Mouse (Mus musculus): ENCODE data around the gene Agr3. TPM values are rescaled to one million over a fixed set of nuclear protein-coding genes. Genes with fewer than 3 reads are reported as not detected.

Gene Agr3
- total RNA-seq (2021) = not detected

GRCm38 (mm10) chr12:35925402-35925801 lies at the start of gene Agr3:
Agr3 (plus strand) TSS chr12:35925620.
- intact Hi-C loops (cut with DNase I) = no loop called here
- DNase-seq (ENCODE audit: low spot score in 2 of 2) = no peak

GRCm38 (mm10) chr12:35884892-35885558 lies 40.4 kb upstream of the Agr3 start:
- intact Hi-C loops (cut with DNase I) = no loop called here
- DNase-seq (ENCODE audit: low spot score in 2 of 2) = peak; percentile 15 to 33

- intact Hi-C loops (cut with DNase I) = no loop called here
- DNase-seq (ENCODE audit: low spot score in 2 of 2) = no peak
Measured at GRCm38 (mm10) chr12:35889383-35889782, 36.0 kb upstream of the Agr3 start.

- no peak for DNase-seq (ENCODE audit: low spot score in 2 of 2)
- intact Hi-C loops (cut with DNase I) = loop anchor here (10.0 kb wide), 2 partner anchors 104 to 324 kb away; partner anchors contain the start of gene Agr2
Measured at GRCm38 (mm10) chr12:35890756-35891155, 34.7 kb upstream of the Agr3 start.

- intact Hi-C loops (cut with DNase I) = loop anchor here (10.0 kb wide), 2 partner anchors 100 to 320 kb away; partner anchors contain the start of gene Agr2
- DNase-seq (ENCODE audit: low spot score in 2 of 2) = no peak
Measured at GRCm38 (mm10) chr12:35894304-35894900, 31.0 kb upstream of the Agr3 start.

GRCm38 (mm10) chr12:35895875-35896763 lies 29.3 kb upstream of the Agr3 start:
- intact Hi-C loops (cut with DNase I) = loop anchor here (5.0 to 10.0 kb wide), 4 partner anchors 99 to 319 kb away; partner anchors contain the start of genes Agr2, Ankmy2 and Bzw2
- DNase-seq (ENCODE audit: low spot score in 2 of 2) = peak; percentile 33 to 52

GRCm38 (mm10) chr12:35896764-35897282 lies 28.6 kb upstream of the Agr3 start:
- intact Hi-C loops (cut with DNase I) = loop anchor here (5.0 to 10.0 kb wide), 4 partner anchors 98 to 318 kb away; partner anchors contain the start of genes Agr2, Ankmy2 and Bzw2
- no peak for DNase-seq (ENCODE audit: low spot score in 2 of 2)

- intact Hi-C loops (cut with DNase I) = no loop called here
- DNase-seq (ENCODE audit: low spot score in 2 of 2) = no peak
Measured at GRCm38 (mm10) chr12:35910632-35911031, 14.8 kb upstream of the Agr3 start.

GRCm38 (mm10) chr12:35915813-35916212 lies 9.6 kb upstream of the Agr3 start:
- intact Hi-C loops (cut with DNase I) = no loop called here
- DNase-seq (ENCODE audit: low spot score in 2 of 2) = no peak

GRCm38 (mm10) chr12:35916467-35916866 lies 9.0 kb upstream of the Agr3 start:
- DNase-seq (ENCODE audit: low spot score in 2 of 2) = no peak
- intact Hi-C loops (cut with DNase I) = no loop called here

- DNase-seq (ENCODE audit: low spot score in 2 of 2) = no peak
- intact Hi-C loops (cut with DNase I) = no loop called here
Measured at GRCm38 (mm10) chr12:35918031-35918430, 7.4 kb upstream of the Agr3 start.

GRCm38 (mm10) chr12:35927804-35928203 lies 2.4 kb downstream of the Agr3 start:
- no peak for DNase-seq (ENCODE audit: low spot score in 2 of 2)
- intact Hi-C loops (cut with DNase I) = no loop called here

GRCm38 (mm10) chr12:35932816-35933215 lies 7.4 kb downstream of the Agr3 start:
- intact Hi-C loops (cut with DNase I) = no loop called here
- DNase-seq (ENCODE audit: low spot score in 2 of 2) = no peak

GRCm38 (mm10) chr12:35951757-35952156 lies 26.3 kb downstream of the Agr3 start:
- intact Hi-C loops (cut with DNase I) = no loop called here
- DNase-seq (ENCODE audit: low spot score in 2 of 2) = no peak

- no peak for DNase-seq (ENCODE audit: low spot score in 2 of 2)
- intact Hi-C loops (cut with DNase I) = no loop called here
Measured at GRCm38 (mm10) chr12:35957235-35957634, 31.8 kb downstream of the Agr3 start.

GRCm38 (mm10) chr12:35966098-35966767 lies 40.8 kb downstream of the Agr3 start:
- intact Hi-C loops (cut with DNase I) = no loop called here
- no peak for DNase-seq (ENCODE audit: low spot score in 2 of 2)

- no peak for DNase-seq (ENCODE audit: low spot score in 2 of 2)
- intact Hi-C loops (cut with DNase I) = no loop called here
Measured at GRCm38 (mm10) chr12:35966768-35967141, 41.3 kb downstream of the Agr3 start.

GRCm38 (mm10) chr12:35975898-35976297 lies 50.5 kb downstream of the Agr3 start:
- no peak for DNase-seq (ENCODE audit: low spot score in 2 of 2)

GRCm38 (mm10) chr12:35977633-35978246 lies 52.3 kb downstream of the Agr3 start:
- DNase-seq (ENCODE audit: low spot score in 2 of 2) = no peak
- intact Hi-C loops (cut with DNase I) = no loop called here

More at GRCm38 (mm10) chr12:35975898-35976297, 50.5 kb downstream of the Agr3 start:
- intact Hi-C loops (cut with DNase I) = no loop called here

Data from left cerebral cortex, postnatal 36 days (tissue).